In genomic region chr2:119250826-119251478, GRCm38 (mm10) we compare ENCODE assay signal across 8 mouse cellular contexts. TPM values are rescaled to one million over a fixed set of nuclear protein-coding genes. Genes with fewer than 3 reads are reported as not detected.
DNase-seq lines count a peak whose midpoint lies in the region; ATAC-seq lines count a peak whose summit lies in the region.

No protein-coding gene starts in this region.

- peak; percentile 86 for DNase-seq in adrenal gland, adult 2 months
- DNase-seq in embryo, embryonic 10.5 days (ENCODE audit: low spot score): peak; percentile 91
- DNase-seq in gastrocnemius, postnatal 36 days: peak; percentile 80
- DNase-seq in intestine, embryonic 14.5 days (ENCODE audit: low spot score): peak; percentile 97
- DNase-seq in left cerebral cortex, postnatal 25 days (ENCODE audit: low spot score in 2 of 2): peak; percentile 67 to 74
- DNase-seq in midbrain, embryonic 10.5 days (ENCODE audit: low spot score): peak; percentile 86
- DNase-seq in skeletal muscle tissue, adult 2 months (ENCODE audit: low read depth, low spot score): peak; percentile 71
- peak; percentile 86 for DNase-seq in yolk sac, embryonic 10.5 days (ENCODE audit: low spot score)

- peak; percentile 81 for ATAC-seq in intestine, embryonic 14.5 days (replicated peaks; ENCODE audit: low FRiP score, low TSS enrichment, low read depth)

- H3K9me3 ChIP-seq in intestine, embryonic 14.5 days (ENCODE audit: control insufficient read depth, low read length): no peaks in the 10 kb centered on the region
- no peaks in the 10 kb centered on the region for H3K9me3 ChIP-seq in midbrain, embryonic 10.5 days (replicated peaks)

- intact Hi-C loops in gastrocnemius, postnatal 36 days (cut with DNase I): loop anchor here (1.0 kb wide), 1 partner anchor 37 kb away; the partner anchor contains the start of gene Vps18
- intact Hi-C loops in left cerebral cortex, postnatal 25 days (cut with DNase I): loop anchor here (1.0 kb wide), 1 partner anchor 37 kb away; the partner anchor contains the start of gene Vps18

- H3K36me3 ChIP-seq in intestine, embryonic 14.5 days (ENCODE audit: control insufficient read depth, insufficient read depth, low read length): no peaks in the 10 kb centered on the region
- no peaks in the 10 kb centered on the region for H3K36me3 ChIP-seq in midbrain, embryonic 10.5 days

- peaks cover 19% of the 10 kb centered on the region; the same call in 1 of the 2 replicates for H3K27me3 ChIP-seq in intestine, embryonic 14.5 days (replicated peaks; ENCODE audit: control insufficient read depth, insufficient read depth, low read length)
- H3K27me3 ChIP-seq in midbrain, embryonic 10.5 days (ENCODE audit: low read depth, poor library complexity, severe bottlenecking): peaks cover 28% of the 10 kb centered on the region

- H3K4me3 ChIP-seq in intestine, embryonic 14.5 days (ENCODE audit: low read depth, low read length): no peak overlapping the region
- peak overlapping the region; percentile 20; the same call in 1 of the 2 replicates for H3K4me3 ChIP-seq in midbrain, embryonic 10.5 days

- H3K9ac ChIP-seq in intestine, embryonic 14.5 days (ENCODE audit: low read length): no peak overlapping the region

- 10% methylated on average over 11 of the region's 11 CpGs for WGBS in intestine, embryonic 14.5 days
- WGBS in midbrain, embryonic 10.5 days: 19% methylated on average over 11 of the region's 11 CpGs

- H3K4me2 ChIP-seq in intestine, embryonic 14.5 days (ENCODE audit: low read length): peak overlapping the region; percentile 26; the same call in 1 of the 2 replicates

- no peaks in the 10 kb centered on the region for H3K4me1 ChIP-seq in intestine, embryonic 14.5 days (replicated peaks; ENCODE audit: control insufficient read depth, insufficient read depth, low read length)
- peaks cover 9% of the 10 kb centered on the region for H3K4me1 ChIP-seq in midbrain, embryonic 10.5 days

- no peak overlapping the region for H3K27ac ChIP-seq in intestine, embryonic 14.5 days (ENCODE audit: low read depth)
- no peak overlapping the region; the same call in 1 of the 2 replicates for H3K27ac ChIP-seq in midbrain, embryonic 10.5 days (replicated peaks)

RNA-seq across cellular contexts. Expression of gene Spint1, which starts 13.8 kb away (rescaled TPM):
- 1 to 10 TPM; 1.8 to 3.4 TPM for total RNA-seq in adrenal gland, adult 2 months (2021)
- polyA plus RNA-seq in adrenal gland, adult 2 months (2012; rRNA removed): 1.9 and 2.9 TPM in 2 replicates
- under 1 TPM in 1 of 2 experiments, not detected in 1; 0.20 TPM for total RNA-seq in gastrocnemius, postnatal 36 days (2021)
- 71.3 and 81.9 TPM in 2 replicates for polyA plus RNA-seq in intestine, embryonic 14.5 days (2014; fragmentation: Nextera tagmentation; extraction: Ambion mirVana)
- 1 to 10 TPM; 1.3 to 1.4 TPM for total RNA-seq in left cerebral cortex, postnatal 25 days (2021)
- polyA plus RNA-seq in midbrain, embryonic 10.5 days (2016; fragmentation: Nextera tagmentation; extraction: Ambion mirVana): 1.9 and 2.4 TPM in 2 replicates

RNA-seq across cellular contexts. Expression of gene Rhov, which starts 20.1 kb away (rescaled TPM):
- total RNA-seq in adrenal gland, adult 2 months (2021): 1 to 10 TPM in 1 of 2 experiments, under 1 TPM in 1; 0.23 to 2.2 TPM
- polyA plus RNA-seq in adrenal gland, adult 2 months (2012; rRNA removed): 0.34 and 0.91 TPM in 2 replicates
- not detected for total RNA-seq in gastrocnemius, postnatal 36 days (2021)
- polyA plus RNA-seq in intestine, embryonic 14.5 days (2014; fragmentation: Nextera tagmentation; extraction: Ambion mirVana): 0.98 and 2.3 TPM in 2 replicates
- total RNA-seq in left cerebral cortex, postnatal 25 days (2021): 1 to 10 TPM; 7.9 to 9.0 TPM
- 0.83 and 1.9 TPM in 2 replicates for polyA plus RNA-seq in midbrain, embryonic 10.5 days (2016; fragmentation: Nextera tagmentation; extraction: Ambion mirVana)

RNA-seq across cellular contexts. Expression of gene Ppp1r14d, which starts 21.2 kb away (rescaled TPM):
- total RNA-seq in adrenal gland, adult 2 months (2021): not detected
- polyA plus RNA-seq in adrenal gland, adult 2 months (2012; rRNA removed): not detected in 2 replicates
- not detected for total RNA-seq in gastrocnemius, postnatal 36 days (2021)
- 3.0 and 3.9 TPM in 2 replicates for polyA plus RNA-seq in intestine, embryonic 14.5 days (2014; fragmentation: Nextera tagmentation; extraction: Ambion mirVana)
- not detected for total RNA-seq in left cerebral cortex, postnatal 25 days (2021)
- not detected in 2 replicates for polyA plus RNA-seq in midbrain, embryonic 10.5 days (2016; fragmentation: Nextera tagmentation; extraction: Ambion mirVana)

RNA-seq across cellular contexts. Expression of gene Vps18, which starts 37.6 kb away (rescaled TPM):
- 10 to 100 TPM; 21.2 to 22.0 TPM for total RNA-seq in adrenal gland, adult 2 months (2021)
- polyA plus RNA-seq in adrenal gland, adult 2 months (2012; rRNA removed): 27.6 and 30.1 TPM in 2 replicates
- total RNA-seq in gastrocnemius, postnatal 36 days (2021): 1 to 10 TPM; 9.0 to 9.2 TPM
- 14.1 and 14.8 TPM in 2 replicates for polyA plus RNA-seq in intestine, embryonic 14.5 days (2014; fragmentation: Nextera tagmentation; extraction: Ambion mirVana)
- total RNA-seq in left cerebral cortex, postnatal 25 days (2021): 10 to 100 TPM; 48.4 to 48.9 TPM
- polyA plus RNA-seq in midbrain, embryonic 10.5 days (2016; fragmentation: Nextera tagmentation; extraction: Ambion mirVana): 23.1 and 27.5 TPM in 2 replicates

RNA-seq across cellular contexts. Expression of gene Dnajc17, which starts 42.4 kb away (rescaled TPM):
- total RNA-seq in adrenal gland, adult 2 months (2021): 10 to 100 TPM; 12.3 to 21.0 TPM
- polyA plus RNA-seq in adrenal gland, adult 2 months (2012; rRNA removed): 3.6 and 3.7 TPM in 2 replicates
- total RNA-seq in gastrocnemius, postnatal 36 days (2021): 1 to 10 TPM; 7.7 to 7.8 TPM
- 17.8 and 20.5 TPM in 2 replicates for polyA plus RNA-seq in intestine, embryonic 14.5 days (2014; fragmentation: Nextera tagmentation; extraction: Ambion mirVana)
- 10 to 100 TPM; 16.4 to 18.5 TPM for total RNA-seq in left cerebral cortex, postnatal 25 days (2021)
- polyA plus RNA-seq in midbrain, embryonic 10.5 days (2016; fragmentation: Nextera tagmentation; extraction: Ambion mirVana): 24.5 and 26.2 TPM in 2 replicates
